Mouse (Mus musculus) bone marrow, adult 2 months (tissue): Measurements from ENCODE around the gene Tob2.

Experiments used
- CTCF ChIP-seq: fragments of 200-500 bp; IDR thresholded peaks from 2 replicates; pipeline ENCODE4 v1.5.1; 2011; ENCODE audit warnings: low read length, control low read depth; ENCODE audit not compliant: control insufficient read depth, insufficient read depth
- POLR2A ChIP-seq: fragments of 200-500 bp; IDR thresholded peaks from 2 replicates; pipeline ENCODE4 v1.6.1; 2011; ENCODE audit warnings: low read depth, mild to moderate bottlenecking, control low read depth, low read length, borderline replicate concordance; ENCODE audit not compliant: control insufficient read depth

DNA sequence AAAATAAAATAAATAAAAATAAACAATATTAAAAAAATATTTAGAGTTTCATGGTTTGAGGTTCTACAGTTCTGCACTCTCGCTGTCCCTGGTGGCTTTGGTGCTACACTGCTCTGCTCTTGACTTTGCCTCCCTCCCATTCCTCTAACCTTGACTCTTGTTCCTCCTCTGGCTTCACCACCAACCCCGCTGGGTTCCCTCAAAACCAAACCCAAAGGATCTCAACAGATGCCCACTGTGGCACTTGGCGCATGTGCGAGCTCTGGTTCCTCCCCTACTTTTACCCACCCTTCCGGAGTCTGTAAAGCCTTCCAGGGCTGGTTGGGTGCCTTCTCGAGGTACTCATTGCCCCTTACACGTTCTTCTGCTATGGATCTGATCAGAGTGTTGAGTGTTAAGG lies 16.3 kb downstream of the Tob2 start:
- TF ChIP-seq CTCF (no peak), POLR2A (no peak)
